Mouse (Mus musculus): ENCODE data around the gene Rab3c.

GRCm38 (mm10) chr13:110280028-110280562 lies 701 bp downstream of the Rab3c start:
- TF ChIP-seq CTCF (IDR thresholded peaks at IDR 0.05; ENCODE audit: low read depth) (no peak), EP300 (optimal IDR thresholded peaks at IDR 0.05) (no peak)

Data from stomach, postnatal 0 days (tissue).